Comparison of ENCODE assay signal across 8 mouse cellular contexts in the genomic region with DNA sequence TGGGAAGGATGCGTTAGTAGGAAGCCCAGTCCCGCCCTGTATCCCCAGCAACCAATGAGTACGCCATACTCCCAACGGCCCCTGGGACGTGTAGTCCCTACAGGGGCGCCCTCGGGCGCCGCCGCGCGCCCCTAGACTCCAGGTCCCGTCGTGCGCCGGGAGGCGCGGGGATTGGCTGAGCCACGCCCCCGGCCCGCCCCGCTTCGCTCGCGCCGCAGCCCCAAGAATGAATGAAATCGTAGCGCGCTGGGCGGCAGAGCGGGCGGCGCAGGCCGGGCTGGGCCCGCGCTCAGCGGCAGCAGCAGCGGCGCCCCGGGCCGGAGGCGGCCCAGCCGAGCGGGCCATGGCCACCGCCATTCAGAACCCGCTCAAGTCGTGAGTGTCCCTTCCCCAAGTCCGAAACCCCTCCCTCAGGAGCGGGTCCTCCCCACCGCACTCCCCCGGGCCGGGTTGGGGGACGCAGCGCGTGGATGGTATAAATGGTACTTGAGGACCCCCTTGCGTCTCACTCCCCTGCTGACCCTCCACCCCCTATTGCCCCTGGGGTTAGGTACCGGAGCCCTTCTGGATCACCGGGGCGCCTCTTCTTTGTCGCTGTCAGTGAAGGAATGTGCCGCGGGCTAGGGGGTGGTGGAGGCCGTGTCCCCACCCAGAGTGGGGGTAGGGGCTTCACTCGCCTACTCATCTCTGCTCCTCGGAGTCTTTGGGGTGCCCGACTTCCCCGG. TPM values are rescaled to one million over a fixed set of nuclear protein-coding genes. Genes with fewer than 3 reads are reported as not detected.
DNase-seq lines count a peak whose midpoint lies in the region; ATAC-seq and TF ChIP-seq lines count a peak whose summit lies in the region.

Dpf1 (plus strand) TSS at position 214 of the 725 bp plus-strand sequence.

- peak within 1 kb of the TSS; percentile 89 for H3K27ac ChIP-seq in forebrain, embryonic 15.5 days (replicated peaks)
- no peak within 1 kb of the TSS for H3K27ac ChIP-seq in liver, postnatal 0 days (ENCODE audit: low read depth)
- peak within 1 kb of the TSS; percentile 85 for H3K27ac ChIP-seq in neural tube, embryonic 14.5 days (ENCODE audit: low read depth, low read length)

- H3K9ac ChIP-seq in forebrain, embryonic 15.5 days (replicated peaks), result peak within 1 kb of the TSS; percentile 86
- H3K9ac ChIP-seq in liver, postnatal 0 days (replicated peaks), result no peak within 1 kb of the TSS
- H3K9ac ChIP-seq in neural tube, embryonic 14.5 days (replicated peaks; ENCODE audit: low read depth, low read length), result peak within 1 kb of the TSS; percentile 85

- H3K36me3 ChIP-seq in forebrain, embryonic 15.5 days, result no peaks in the 10 kb centered on the region
- H3K36me3 ChIP-seq in liver, postnatal 0 days (replicated peaks; ENCODE audit: insufficient read depth, low read length), result no peaks in the 10 kb centered on the region
- no peaks in the 10 kb centered on the region for H3K36me3 ChIP-seq in neural tube, embryonic 14.5 days (ENCODE audit: control insufficient read depth, insufficient read depth, low read length)

- peaks cover 49% of the 10 kb centered on the region for H3K4me1 ChIP-seq in forebrain, embryonic 15.5 days
- peaks cover 28% of the 10 kb centered on the region for H3K4me1 ChIP-seq in liver, postnatal 0 days (ENCODE audit: insufficient read depth)
- H3K4me1 ChIP-seq in neural tube, embryonic 14.5 days (ENCODE audit: control insufficient read depth, insufficient read depth, low read length), result peaks cover 26% of the 10 kb centered on the region

- H3K27me3 ChIP-seq in forebrain, embryonic 15.5 days, result no peaks in the 10 kb centered on the region
- peaks cover 46% of the 10 kb centered on the region for H3K27me3 ChIP-seq in liver, postnatal 0 days (ENCODE audit: insufficient read depth, low read length)
- no peaks in the 10 kb centered on the region for H3K27me3 ChIP-seq in neural tube, embryonic 14.5 days (ENCODE audit: control insufficient read depth, insufficient read depth, low read length)

- peak; percentile 97 for DNase-seq in Muller cell, postnatal 12 days (ENCODE audit: inconsistent ontology term)
- DNase-seq in heart, postnatal 25 days (ENCODE audit: low spot score), result peak; percentile 52
- DNase-seq in layer of hippocampus, adult 18-20 months (ENCODE audit: low spot score in 2 of 2), result peak; percentile 89 to 94
- DNase-seq in liver, postnatal 0 days, result peak; percentile 75
- peak; percentile 75 to 77 for DNase-seq in thymus, postnatal 10 days (ENCODE audit: low spot score in 2 of 2)

- WGBS in forebrain, embryonic 15.5 days, result under 1% methylated on average over 67 of the region's 67 CpGs
- WGBS in liver, postnatal 0 days (ENCODE audit: insufficient replicate concordance), result 0% methylated on average over 38 of the region's 67 CpGs
- WGBS in neural tube, embryonic 14.5 days, result under 1% methylated on average over 45 of the region's 67 CpGs

- H3K4me2 ChIP-seq in forebrain, embryonic 15.5 days (replicated peaks), result peak within 1 kb of the TSS; percentile 97
- peak within 1 kb of the TSS; percentile 70 for H3K4me2 ChIP-seq in liver, postnatal 0 days (ENCODE audit: low read depth, low read length)
- peak within 1 kb of the TSS; percentile 95 for H3K4me2 ChIP-seq in neural tube, embryonic 14.5 days (ENCODE audit: low read depth, low read length)

- TF ChIP-seq CTCF in liver, postnatal 0 days (IDR thresholded peaks at IDR 0.05; ENCODE audit: low read depth), result 0 out of 2 replicates have a peak, but pooled peaks have one; percentile 3

- ATAC-seq in cerebellum, adult (ENCODE audit: insufficient number of reproducible peaks, low FRiP score, low TSS enrichment), result peak; percentile 74
- ATAC-seq in forebrain, embryonic 15.5 days (replicated peaks), result peak; percentile 93
- ATAC-seq in liver, postnatal 0 days, result peak; percentile 72
- peak; percentile 83 for ATAC-seq in neural tube, embryonic 14.5 days (ENCODE audit: low read depth)

- TF ChIP-seq EP300 in liver, postnatal 0 days (IDR thresholded peaks at IDR 0.05; ENCODE audit: low read depth), result no peak

- peak within 1 kb of the TSS; percentile 74 for H3K4me3 ChIP-seq in forebrain, embryonic 15.5 days
- peak within 1 kb of the TSS; percentile 42 for H3K4me3 ChIP-seq in liver, postnatal 0 days (ENCODE audit: low read depth, low read length)
- peak within 1 kb of the TSS; percentile 72 for H3K4me3 ChIP-seq in neural tube, embryonic 14.5 days (ENCODE audit: low read depth, low read length)

- intact Hi-C loops in heart, postnatal 25 days (cut with DNase I), result loop anchor here (5.0 to 10.0 kb wide), 2 partner anchors 218 to 319 kb away; partner anchors contain the start of genes Eif3k and Map4k1

- H3K9me3 ChIP-seq in forebrain, embryonic 15.5 days, result no peaks in the 10 kb centered on the region
- H3K9me3 ChIP-seq in liver, postnatal 0 days (ENCODE audit: low read length), result no peaks in the 10 kb centered on the region
- no peaks in the 10 kb centered on the region for H3K9me3 ChIP-seq in neural tube, embryonic 14.5 days (ENCODE audit: control insufficient read depth, low read length)

RNA-seq across cellular contexts. Expression of gene Dpf1, which starts in this region (rescaled TPM):
- polyA plus RNA-seq in forebrain, embryonic 15.5 days (2015; fragmentation: Nextera tagmentation; extraction: Ambion mirVana), result 240 and 243 TPM in 2 replicates
- total RNA-seq in heart, postnatal 25 days (2021), result under 1 TPM in 1 of 2 experiments, not detected in 1; 0.53 TPM
- total RNA-seq in layer of hippocampus, adult 18-20 months (2021), result 100 to 1,000 TPM; 105 to 112 TPM
- 0.63 and 0.69 TPM in 2 replicates for polyA plus RNA-seq in liver, postnatal 0 days (2015; fragmentation: Nextera tagmentation; extraction: Ambion mirVana)
- polyA plus RNA-seq in neural tube, embryonic 14.5 days (2014; fragmentation: Nextera tagmentation; extraction: Ambion mirVana), result 190 and 228 TPM in 2 replicates

Comparison
In these comparisons a context has a peak if more than half of its experiments do, and no peak if none do; other contexts are left out.
1. RNA of gene Dpf1 (total RNA-seq): 105 to 112 TPM in layer of hippocampus, adult 18-20 months; 0.53 TPM in heart, postnatal 25 days; every median in the first group is over 10 times any median in the second.
2. RNA of gene Dpf1 (polyA plus RNA-seq): 240 to 243 TPM in forebrain, embryonic 15.5 days and 190 to 228 TPM in neural tube, embryonic 14.5 days; 0.63 to 0.69 TPM in liver, postnatal 0 days; every median in the first group is over 100 times any median in the second.
3. Peak in DNase-seq in heart, postnatal 25 days; RNA of the gene not detected or under 1 TPM.
4. Peak in DNase-seq, ATAC-seq, H3K4me3 ChIP-seq and H3K4me2 ChIP-seq in liver, postnatal 0 days; RNA of the gene not detected or under 1 TPM.
5. Peak in every context shown above with its lines, with median percentiles within 50 percentile points of each other: DNase-seq, ATAC-seq, H3K4me2 ChIP-seq and H3K4me3 ChIP-seq.